Mouse (Mus musculus): ENCODE measurements around the gene Ctc1. TPM values are rescaled to one million over a fixed set of nuclear protein-coding genes. Genes with fewer than 3 reads are reported as not detected.
"Not testable (repeated sequence)": the region's sequence is repeated elsewhere in the genome, so short reads cannot be mapped to it uniquely, and the experiment has no call there.

The Ctc1 gene
- polyA plus RNA-seq, 1 experiment from 2014 or later = 94.0 TPM

GRCm38 (mm10) chr11:69011445-69011844 is 4.3 kb upstream of the Ctc1 start:
- H3K27ac ChIP-seq (ENCODE audit: low read depth, low read length); H3K36me3 ChIP-seq (ENCODE audit: control insufficient read depth, insufficient read depth, low read length); H3K27me3 ChIP-seq (ENCODE audit: control insufficient read depth, insufficient read depth, low read length); ATAC-seq (replicated peaks; ENCODE audit: low FRiP score); H3K4me1 ChIP-seq (replicated peaks; ENCODE audit: control insufficient read depth, insufficient read depth, low read length); DNase-seq (ENCODE audit: low spot score); H3K9me3 ChIP-seq (ENCODE audit: control insufficient read depth, low read length): not testable (repeated sequence)
- Histone ChIP-seq H3K4me2 (ENCODE audit: low read depth, low read length, severe bottlenecking) (peak overlapping the region; percentile 57), H3K9ac (ENCODE audit: low read length) (peak overlapping the region; percentile 47; the same call in 1 of the 2 replicates), H3K4me3 (ENCODE audit: low read depth, low read length) (peak overlapping the region; percentile 57)
- WGBS = 89% methylated on average over 2 of the region's 2 CpGs

GRCm38 (mm10) chr11:69012071-69012601 is 3.6 kb upstream of the Ctc1 start:
- Histone ChIP-seq H3K9me3 (ENCODE audit: control insufficient read depth, low read length) (no peaks in the 10 kb centered on the region), H3K9ac (ENCODE audit: low read length) (peak overlapping the region; percentile 47), H3K4me2 (ENCODE audit: low read depth, low read length, severe bottlenecking) (peak overlapping the region; percentile 57), H3K27me3 (ENCODE audit: control insufficient read depth, insufficient read depth, low read length) (no peaks in the 10 kb centered on the region), H3K4me3 (ENCODE audit: low read depth, low read length) (peak overlapping the region; percentile 57), H3K36me3 (ENCODE audit: control insufficient read depth, insufficient read depth, low read length) (no peaks in the 10 kb centered on the region), H3K27ac (ENCODE audit: low read depth, low read length) (peak overlapping the region; percentile 81), H3K4me1 (replicated peaks; ENCODE audit: control insufficient read depth, insufficient read depth, low read length) (peaks cover 7% of the 10 kb centered on the region)
- WGBS = 3% methylated on average over 18 of the region's 18 CpGs
- DNase-seq (ENCODE audit: low spot score) (peak; percentile 87), ATAC-seq (replicated peaks; ENCODE audit: low FRiP score) (peak; percentile 52)

- Histone ChIP-seq H3K27me3 (ENCODE audit: control insufficient read depth, insufficient read depth, low read length) (no peaks in the 10 kb centered on the region), H3K4me3 (ENCODE audit: low read depth, low read length) (peak overlapping the region; percentile 61), H3K27ac (ENCODE audit: low read depth, low read length) (no peak overlapping the region; the same call in 1 of the 2 replicates), H3K4me2 (ENCODE audit: low read depth, low read length, severe bottlenecking) (peak overlapping the region; percentile 70), H3K36me3 (ENCODE audit: control insufficient read depth, insufficient read depth, low read length) (no peaks in the 10 kb centered on the region), H3K9ac (ENCODE audit: low read length) (peak overlapping the region; percentile 93), H3K4me1 (replicated peaks; ENCODE audit: control insufficient read depth, insufficient read depth, low read length) (peaks cover 3% of the 10 kb centered on the region; the same call in 1 of the 2 replicates), H3K9me3 (ENCODE audit: control insufficient read depth, low read length) (no peaks in the 10 kb centered on the region)
- DNase-seq (ENCODE audit: low spot score) (no peak), ATAC-seq (replicated peaks; ENCODE audit: low FRiP score) (no peak)
- 71% methylated on average over 3 of the region's 3 CpGs for WGBS
Measured at GRCm38 (mm10) chr11:69016755-69017154, 1.0 kb downstream of the Ctc1 start.

- Histone ChIP-seq H3K4me1 (replicated peaks; ENCODE audit: control insufficient read depth, insufficient read depth, low read length) (peaks cover 2% of the 10 kb centered on the region; the same call in 1 of the 2 replicates), H3K27ac (ENCODE audit: low read depth, low read length) (no peak overlapping the region), H3K4me2 (ENCODE audit: low read depth, low read length, severe bottlenecking) (no peak overlapping the region), H3K36me3 (ENCODE audit: control insufficient read depth, insufficient read depth, low read length) (no peaks in the 10 kb centered on the region; the same call in 1 of the 2 replicates), H3K4me3 (ENCODE audit: low read depth, low read length) (no peak overlapping the region), H3K9me3 (ENCODE audit: control insufficient read depth, low read length) (no peaks in the 10 kb centered on the region), H3K27me3 (ENCODE audit: control insufficient read depth, insufficient read depth, low read length) (no peaks in the 10 kb centered on the region), H3K9ac (ENCODE audit: low read length) (no peak overlapping the region)
- no peak for DNase-seq (ENCODE audit: low spot score)
- ATAC-seq (replicated peaks; ENCODE audit: low FRiP score) = no peak
Measured at GRCm38 (mm10) chr11:69020691-69021090, 5.0 kb downstream of the Ctc1 start.

GRCm38 (mm10) chr11:69026562-69026961 is 10.9 kb downstream of the Ctc1 start:
- no peak for ATAC-seq (replicated peaks; ENCODE audit: low FRiP score)
- DNase-seq (ENCODE audit: low spot score) = no peak
- 94% methylated on average over 3 of the region's 3 CpGs for WGBS

GRCm38 (mm10) chr11:69028805-69029204 is 13.1 kb downstream of the Ctc1 start:
- no peak overlapping the region for H3K27ac ChIP-seq (ENCODE audit: low read depth, low read length)
- WGBS = 69% methylated on average over 2 of the region's 2 CpGs
- no peaks in the 10 kb centered on the region for H3K4me1 ChIP-seq (replicated peaks; ENCODE audit: control insufficient read depth, insufficient read depth, low read length)
- no peaks in the 10 kb centered on the region for H3K27me3 ChIP-seq (ENCODE audit: control insufficient read depth, insufficient read depth, low read length)
- no peak for ATAC-seq (replicated peaks; ENCODE audit: low FRiP score)
- DNase-seq (ENCODE audit: low spot score) = no peak
- H3K9ac ChIP-seq (ENCODE audit: low read length) = no peak overlapping the region
- H3K4me2 ChIP-seq (ENCODE audit: low read depth, low read length, severe bottlenecking) = no peak overlapping the region
- H3K4me3 ChIP-seq (ENCODE audit: low read depth, low read length) = no peak overlapping the region
- peaks cover 28% of the 10 kb centered on the region for H3K36me3 ChIP-seq (ENCODE audit: control insufficient read depth, insufficient read depth, low read length)
- no peaks in the 10 kb centered on the region for H3K9me3 ChIP-seq (ENCODE audit: control insufficient read depth, low read length)

More at GRCm38 (mm10) chr11:69026562-69026961, 10.9 kb downstream of the Ctc1 start:
- no peak overlapping the region for H3K9ac ChIP-seq (ENCODE audit: low read length)
- peaks cover 25% of the 10 kb centered on the region for H3K36me3 ChIP-seq (ENCODE audit: control insufficient read depth, insufficient read depth, low read length)
- no peak overlapping the region for H3K4me2 ChIP-seq (ENCODE audit: low read depth, low read length, severe bottlenecking)
- H3K27me3 ChIP-seq (ENCODE audit: control insufficient read depth, insufficient read depth, low read length) = no peaks in the 10 kb centered on the region
- no peaks in the 10 kb centered on the region for H3K4me1 ChIP-seq (replicated peaks; ENCODE audit: control insufficient read depth, insufficient read depth, low read length)
- H3K4me3 ChIP-seq (ENCODE audit: low read depth, low read length) = no peak overlapping the region
- H3K9me3 ChIP-seq (ENCODE audit: control insufficient read depth, low read length) = no peaks in the 10 kb centered on the region
- no peak overlapping the region for H3K27ac ChIP-seq (ENCODE audit: low read depth, low read length)

GRCm38 (mm10) chr11:69033552-69033951 is 17.8 kb downstream of the Ctc1 start:
- Histone ChIP-seq H3K9me3 (ENCODE audit: control insufficient read depth, low read length) (no peaks in the 10 kb centered on the region), H3K36me3 (ENCODE audit: control insufficient read depth, insufficient read depth, low read length) (peaks cover 20% of the 10 kb centered on the region; the same call in 1 of the 2 replicates), H3K4me2 (ENCODE audit: low read depth, low read length, severe bottlenecking) (no peak overlapping the region), H3K9ac (ENCODE audit: low read length) (no peak overlapping the region), H3K4me1 (replicated peaks; ENCODE audit: control insufficient read depth, insufficient read depth, low read length) (peaks cover 13% of the 10 kb centered on the region), H3K27me3 (ENCODE audit: control insufficient read depth, insufficient read depth, low read length) (no peaks in the 10 kb centered on the region), H3K4me3 (ENCODE audit: low read depth, low read length) (no peak overlapping the region), H3K27ac (ENCODE audit: low read depth, low read length) (no peak overlapping the region)
- ATAC-seq (replicated peaks; ENCODE audit: low FRiP score) (no peak), DNase-seq (ENCODE audit: low spot score) (no peak)
- 85% methylated on average over 9 of the region's 9 CpGs for WGBS

GRCm38 (mm10) chr11:69034585-69034984 is 18.9 kb downstream of the Ctc1 start:
- H3K27ac ChIP-seq (ENCODE audit: low read depth, low read length) = no peak overlapping the region
- H3K9ac ChIP-seq (ENCODE audit: low read length) = no peak overlapping the region
- H3K4me1 ChIP-seq (replicated peaks; ENCODE audit: control insufficient read depth, insufficient read depth, low read length) = peaks cover 17% of the 10 kb centered on the region
- H3K27me3 ChIP-seq (ENCODE audit: control insufficient read depth, insufficient read depth, low read length) = no peaks in the 10 kb centered on the region
- no peaks in the 10 kb centered on the region for H3K9me3 ChIP-seq (ENCODE audit: control insufficient read depth, low read length)
- no peak overlapping the region for H3K4me3 ChIP-seq (ENCODE audit: low read depth, low read length)
- ATAC-seq (replicated peaks; ENCODE audit: low FRiP score) (no peak), DNase-seq (ENCODE audit: low spot score) (no peak)
- H3K4me2 ChIP-seq (ENCODE audit: low read depth, low read length, severe bottlenecking) = no peak overlapping the region
- WGBS = 98% methylated on average over 3 of the region's 3 CpGs
- H3K36me3 ChIP-seq (ENCODE audit: control insufficient read depth, insufficient read depth, low read length) = peaks cover 18% of the 10 kb centered on the region; the same call in 1 of the 2 replicates

GRCm38 (mm10) chr11:69035411-69035810 is 19.7 kb downstream of the Ctc1 start:
- Histone ChIP-seq H3K36me3 (ENCODE audit: control insufficient read depth, insufficient read depth, low read length) (peaks cover 17% of the 10 kb centered on the region; the same call in 1 of the 2 replicates), H3K4me3 (ENCODE audit: low read depth, low read length) (no peak overlapping the region), H3K27ac (ENCODE audit: low read depth, low read length) (peak overlapping the region; percentile 57), H3K4me1 (replicated peaks; ENCODE audit: control insufficient read depth, insufficient read depth, low read length) (peaks cover 17% of the 10 kb centered on the region), H3K27me3 (ENCODE audit: control insufficient read depth, insufficient read depth, low read length) (no peaks in the 10 kb centered on the region), H3K9me3 (ENCODE audit: control insufficient read depth, low read length) (no peaks in the 10 kb centered on the region), H3K4me2 (ENCODE audit: low read depth, low read length, severe bottlenecking) (peak overlapping the region; percentile 24; the same call in 1 of the 2 replicates), H3K9ac (ENCODE audit: low read length) (peak overlapping the region; percentile 46)
- ATAC-seq (replicated peaks; ENCODE audit: low FRiP score) (no peak), DNase-seq (ENCODE audit: low spot score) (no peak)
- 78% methylated on average over 9 of the region's 9 CpGs for WGBS

Measured in forebrain, embryonic 11.5 days (tissue).